Mouse (Mus musculus): ENCODE data around the gene Mtch2. TPM values are rescaled to one million over a fixed set of nuclear protein-coding genes. Genes with fewer than 3 reads are reported as not detected.

Gene Mtch2
- polyA plus RNA-seq, 1 experiment from 2014 or later: 234 TPM

GRCm38 (mm10) chr2:90864184-90864583, 17.2 kb downstream of the Mtch2 start:
- Histone ChIP-seq H3K4me1 (replicated peaks) (0 out of 2 replicates have a peak, but pooled peaks cover 4% of the 10 kb centered on the region), H3K9ac (no peak overlapping the region), H3K4me3 (no peak overlapping the region), H3K4me2 (no peak overlapping the region), H3K27me3 (no peaks in the 10 kb centered on the region), H3K36me3 (peaks cover 70% of the 10 kb centered on the region), H3K9me3 (replicated peaks) (no peaks in the 10 kb centered on the region), H3K27ac (no peak overlapping the region)
- ATAC-seq (replicated peaks; ENCODE audit: insufficient number of reproducible peaks, insufficient read depth, low FRiP score, low read depth): no peak

DNA sequence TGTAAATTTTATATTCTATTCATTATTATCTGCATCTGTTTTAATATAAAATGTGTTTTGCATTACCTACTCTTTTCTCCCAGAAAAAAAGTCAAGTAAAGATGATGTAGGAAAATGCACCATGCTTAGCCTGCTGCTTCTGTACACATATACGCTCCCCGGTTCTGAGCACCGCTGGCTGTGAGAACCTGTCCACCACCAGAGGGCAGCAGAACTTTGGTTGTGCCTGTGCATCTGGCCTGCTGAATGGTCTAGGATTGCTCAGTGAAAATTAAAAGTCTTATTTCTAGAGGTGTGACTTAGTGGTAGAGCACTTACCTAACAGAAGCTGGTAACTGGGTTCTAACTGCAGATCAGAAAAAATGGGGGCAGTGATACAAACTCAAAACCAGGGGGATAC, 19.6 kb downstream of the Mtch2 start:
- H3K27me3 ChIP-seq: no peaks in the 10 kb centered on the region
- no peak overlapping the region for H3K4me3 ChIP-seq
- 18% methylated on average over 3 of the region's 3 CpGs for WGBS
- H3K4me1 ChIP-seq (replicated peaks): peaks cover 26% of the 10 kb centered on the region
- H3K36me3 ChIP-seq: peaks cover 48% of the 10 kb centered on the region
- H3K27ac ChIP-seq: no peak overlapping the region
- H3K9ac ChIP-seq: no peak overlapping the region
- H3K9me3 ChIP-seq (replicated peaks): no peaks in the 10 kb centered on the region
- H3K4me2 ChIP-seq: no peak overlapping the region
- peak; percentile 73 for ATAC-seq (replicated peaks; ENCODE audit: insufficient number of reproducible peaks, insufficient read depth, low FRiP score, low read depth)

DNA sequence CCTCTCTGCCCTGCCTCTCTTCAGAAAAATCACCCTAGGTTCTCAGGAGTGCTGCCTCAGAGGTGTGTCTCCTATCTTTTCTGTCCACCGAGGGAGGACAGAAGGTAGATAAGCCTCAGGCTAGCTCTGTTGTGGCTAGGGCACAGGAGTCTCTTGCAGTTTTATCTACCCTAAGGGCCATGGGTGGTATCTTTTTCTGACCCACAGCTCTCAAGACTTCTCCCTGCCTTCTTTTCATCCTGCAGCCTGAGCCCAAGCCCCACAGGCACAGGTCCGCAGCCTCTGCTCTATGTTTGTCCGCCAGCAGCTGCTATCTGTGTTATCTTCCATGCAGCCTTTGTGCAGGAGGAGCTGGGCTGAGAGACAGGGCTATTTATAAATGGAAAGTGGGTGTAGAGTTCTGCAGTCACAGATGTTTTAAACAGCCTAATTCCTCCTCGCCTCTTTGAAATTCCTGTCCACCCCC, 23.2 kb downstream of the Mtch2 start:
- WGBS: 1% methylated on average over 4 of the region's 4 CpGs
- no peaks in the 10 kb centered on the region for H3K27me3 ChIP-seq
- H3K4me3 ChIP-seq: 0 out of 2 replicates have a peak overlapping the region, but pooled peaks have one; percentile 6
- H3K9me3 ChIP-seq (replicated peaks): no peaks in the 10 kb centered on the region
- peaks cover 15% of the 10 kb centered on the region for H3K36me3 ChIP-seq
- peak; percentile 86 for ATAC-seq (replicated peaks; ENCODE audit: insufficient number of reproducible peaks, insufficient read depth, low FRiP score, low read depth)
- H3K9ac ChIP-seq: peak overlapping the region; percentile 41
- H3K27ac ChIP-seq: peak overlapping the region; percentile 93
- peaks cover 34% of the 10 kb centered on the region for H3K4me1 ChIP-seq (replicated peaks)
- H3K4me2 ChIP-seq: peak overlapping the region; percentile 50

DNA sequence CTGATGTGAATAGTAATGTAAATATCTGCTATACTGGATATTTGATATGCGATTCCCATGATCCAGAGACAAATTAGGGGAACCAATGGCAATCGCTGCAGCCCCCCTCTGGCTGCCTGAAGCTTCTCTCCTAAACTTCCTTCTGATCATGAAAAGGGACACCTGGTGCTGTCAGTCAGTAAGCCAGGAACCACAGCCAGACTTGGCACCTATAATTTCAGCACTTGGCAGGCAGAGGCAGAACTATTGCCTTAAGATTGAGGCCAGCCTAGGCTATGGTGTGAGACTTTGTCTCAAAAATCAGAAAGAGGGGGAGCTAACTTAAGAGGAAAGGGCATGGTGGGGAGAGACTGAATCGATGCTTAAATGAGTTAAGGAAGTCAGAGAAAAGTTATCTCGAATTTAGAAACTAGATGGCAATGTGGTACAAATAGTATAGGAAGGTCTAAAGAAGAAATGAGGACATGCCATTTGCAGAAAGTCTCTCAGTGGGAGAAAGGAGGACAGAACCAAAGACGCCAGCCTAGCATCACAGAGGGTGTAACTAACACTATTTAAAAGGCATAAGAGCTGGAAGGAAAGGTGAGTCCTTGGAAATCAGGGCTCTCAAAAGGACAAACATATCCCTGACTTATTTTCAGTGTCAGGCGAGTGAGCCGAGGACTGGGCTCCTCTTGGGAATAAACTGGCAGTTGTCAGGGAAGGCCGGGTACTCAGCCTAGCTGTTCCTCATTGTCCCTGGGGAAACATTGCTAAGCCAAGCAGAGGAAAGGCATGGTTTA, 24.4 kb downstream of the Mtch2 start:
- Histone ChIP-seq H3K9ac (no peak overlapping the region), H3K27ac (peak overlapping the region; percentile 93), H3K4me2 (no peak overlapping the region), H3K4me3 (no peak overlapping the region), H3K9me3 (replicated peaks) (no peaks in the 10 kb centered on the region), H3K4me1 (replicated peaks) (peaks cover 34% of the 10 kb centered on the region), H3K27me3 (no peaks in the 10 kb centered on the region), H3K36me3 (0 out of 2 replicates have a peak, but pooled peaks cover 3% of the 10 kb centered on the region)
- WGBS: 54% methylated on average over 8 of the region's 8 CpGs
- ATAC-seq (replicated peaks; ENCODE audit: insufficient number of reproducible peaks, insufficient read depth, low FRiP score, low read depth): no peak

DNA sequence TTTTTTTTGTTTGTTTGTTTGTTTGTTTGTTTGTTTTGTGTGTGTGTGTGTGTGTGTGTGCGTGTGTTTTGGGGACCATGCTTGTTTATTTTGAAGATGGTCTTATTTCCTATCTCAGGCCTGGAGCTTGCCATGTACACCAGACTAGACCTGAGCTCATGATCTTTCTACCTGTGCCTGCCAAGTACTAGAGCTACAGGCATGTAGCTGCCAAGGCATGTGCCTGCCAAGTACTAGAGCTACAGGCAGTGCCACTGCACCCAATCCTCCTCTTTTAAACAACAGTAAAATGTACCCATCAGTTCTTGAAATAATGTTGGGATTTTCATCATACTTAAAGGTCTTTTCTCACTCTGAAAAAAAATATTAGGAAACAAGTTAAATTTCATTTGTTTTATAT, 27.1 kb downstream of the Mtch2 start:
- H3K4me2 ChIP-seq: no peak overlapping the region
- no peaks in the 10 kb centered on the region for H3K9me3 ChIP-seq (replicated peaks)
- ATAC-seq (replicated peaks; ENCODE audit: insufficient number of reproducible peaks, insufficient read depth, low FRiP score, low read depth): no peak
- H3K4me1 ChIP-seq (replicated peaks): peaks cover 33% of the 10 kb centered on the region
- H3K4me3 ChIP-seq: no peak overlapping the region
- no peak overlapping the region for H3K27ac ChIP-seq
- no peaks in the 10 kb centered on the region for H3K27me3 ChIP-seq
- H3K36me3 ChIP-seq: no peaks in the 10 kb centered on the region
- WGBS: 74% methylated on average over 1 of the region's 1 CpGs
- H3K9ac ChIP-seq: no peak overlapping the region

DNA sequence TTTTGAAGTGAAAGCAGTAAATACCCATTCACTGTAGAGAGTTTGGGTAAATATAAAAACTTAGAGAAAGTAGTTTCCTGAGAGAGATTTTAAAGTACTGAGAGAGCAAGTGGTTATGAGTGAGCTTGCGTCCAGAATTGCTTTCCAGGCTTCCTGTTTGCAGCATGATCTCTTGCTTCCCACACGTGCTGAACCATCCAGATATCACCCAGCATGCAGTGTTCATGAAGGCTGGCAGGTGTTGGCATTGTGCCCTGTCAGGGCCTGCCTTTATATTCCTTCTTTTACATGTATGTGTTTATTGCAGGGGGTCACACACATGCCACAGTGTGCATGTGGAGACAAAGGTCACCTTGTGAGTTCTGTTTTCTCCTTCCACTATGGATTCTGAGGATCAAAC, 28.3 kb downstream of the Mtch2 start:
- H3K9me3 ChIP-seq (replicated peaks): no peaks in the 10 kb centered on the region
- no peak for ATAC-seq (replicated peaks; ENCODE audit: insufficient number of reproducible peaks, insufficient read depth, low FRiP score, low read depth)
- WGBS: 48% methylated on average over 2 of the region's 2 CpGs
- no peak overlapping the region for H3K27ac ChIP-seq
- H3K4me3 ChIP-seq: no peak overlapping the region
- no peaks in the 10 kb centered on the region for H3K27me3 ChIP-seq
- peaks cover 35% of the 10 kb centered on the region for H3K4me1 ChIP-seq (replicated peaks)
- H3K36me3 ChIP-seq: no peaks in the 10 kb centered on the region
- H3K9ac ChIP-seq: no peak overlapping the region
- H3K4me2 ChIP-seq: no peak overlapping the region

- peaks cover 15% of the 10 kb centered on the region for H3K4me1 ChIP-seq (replicated peaks)
- ATAC-seq (replicated peaks; ENCODE audit: insufficient number of reproducible peaks, insufficient read depth, low FRiP score, low read depth): no peak
- H3K9me3 ChIP-seq (replicated peaks): no peaks in the 10 kb centered on the region
- H3K4me3 ChIP-seq: no peak overlapping the region
- H3K27ac ChIP-seq: no peak overlapping the region
- no peak overlapping the region for H3K4me2 ChIP-seq
- 41% methylated on average over 5 of the region's 5 CpGs for WGBS
- H3K36me3 ChIP-seq: no peaks in the 10 kb centered on the region
- H3K27me3 ChIP-seq: no peaks in the 10 kb centered on the region
- no peak overlapping the region for H3K9ac ChIP-seq
Observed at GRCm38 (mm10) chr2:90877584-90878259, 30.8 kb downstream of the Mtch2 start.

DNA sequence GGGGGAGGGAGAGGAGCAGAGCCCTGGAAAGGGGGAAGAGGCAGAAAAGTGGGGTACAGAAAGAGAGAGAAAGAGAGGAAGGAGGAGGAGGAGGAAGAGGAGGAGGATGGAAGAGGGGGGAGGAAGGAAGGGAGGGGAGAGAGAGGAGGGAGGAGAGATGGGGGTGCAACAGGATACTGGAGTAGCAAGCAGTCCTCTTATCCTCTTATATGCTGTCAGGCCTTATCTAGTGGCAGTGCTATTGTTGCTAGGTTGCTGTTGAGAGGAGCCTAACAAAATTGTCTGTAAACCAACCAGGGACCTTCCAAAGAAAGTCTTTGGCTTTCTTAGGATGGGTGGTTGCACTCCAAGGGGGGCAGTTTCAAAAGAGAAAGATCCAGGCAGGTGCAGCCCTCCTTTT, 32.5 kb downstream of the Mtch2 start:
- no peak overlapping the region for H3K9ac ChIP-seq
- no peaks in the 10 kb centered on the region for H3K9me3 ChIP-seq (replicated peaks)
- peaks cover 5% of the 10 kb centered on the region; the same call in 1 of the 2 replicates for H3K27me3 ChIP-seq
- H3K36me3 ChIP-seq: no peaks in the 10 kb centered on the region
- H3K27ac ChIP-seq: no peak overlapping the region
- H3K4me3 ChIP-seq: no peak overlapping the region
- peaks cover 15% of the 10 kb centered on the region for H3K4me1 ChIP-seq (replicated peaks)
- no peak for ATAC-seq (replicated peaks; ENCODE audit: insufficient number of reproducible peaks, insufficient read depth, low FRiP score, low read depth)
- H3K4me2 ChIP-seq: no peak overlapping the region

DNA sequence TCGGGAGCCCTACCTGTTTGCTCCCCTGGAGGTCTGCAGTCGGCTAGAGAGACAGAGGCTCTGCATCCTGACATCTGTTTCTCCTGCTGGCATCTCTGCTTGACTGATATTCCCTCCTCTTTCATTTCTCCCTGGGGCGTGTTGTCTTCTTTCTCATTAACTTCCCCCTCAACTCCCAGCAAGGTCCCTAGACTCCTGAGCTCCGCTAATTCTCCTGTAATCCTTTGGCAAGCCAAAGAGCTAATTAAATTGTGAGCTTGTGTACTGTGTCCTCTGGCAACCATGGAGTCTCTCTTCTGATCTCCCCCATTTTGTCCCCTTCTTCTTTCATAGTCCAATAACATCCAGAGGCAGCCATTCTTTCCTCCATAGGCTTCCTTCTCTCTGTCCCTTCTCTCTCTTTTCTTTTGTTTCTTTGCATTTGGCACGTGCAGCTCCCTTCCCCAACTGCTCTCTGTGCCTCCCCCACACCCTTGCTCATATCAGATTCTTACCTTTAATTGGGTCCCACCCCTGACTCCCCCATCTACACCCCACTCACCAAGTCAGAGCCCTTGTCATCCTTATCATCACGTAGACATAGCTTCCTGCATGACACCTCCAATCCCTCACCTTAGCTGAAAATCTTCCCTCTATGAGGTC, 33.3 kb downstream of the Mtch2 start:
- 41% methylated on average over 6 of the region's 6 CpGs for WGBS

GRCm38 (mm10) chr2:90881824-90882223, 34.9 kb downstream of the Mtch2 start:
- Histone ChIP-seq H3K9ac (no peak overlapping the region), H3K27me3 (peaks cover 19% of the 10 kb centered on the region), H3K36me3 (no peaks in the 10 kb centered on the region), H3K27ac (no peak overlapping the region), H3K4me3 (no peak overlapping the region), H3K4me2 (no peak overlapping the region), H3K9me3 (replicated peaks) (no peaks in the 10 kb centered on the region), H3K4me1 (replicated peaks) (peaks cover 31% of the 10 kb centered on the region)
- WGBS: 74% methylated on average over 2 of the region's 2 CpGs
- ATAC-seq (replicated peaks; ENCODE audit: insufficient number of reproducible peaks, insufficient read depth, low FRiP score, low read depth): no peak

More for the DNA sequence above, 33.3 kb downstream of the Mtch2 start:
- Histone ChIP-seq H3K4me3 (no peak overlapping the region), H3K9me3 (replicated peaks) (no peaks in the 10 kb centered on the region), H3K4me1 (replicated peaks) (peaks cover 16% of the 10 kb centered on the region), H3K9ac (no peak overlapping the region), H3K27me3 (peaks cover 5% of the 10 kb centered on the region), H3K27ac (no peak overlapping the region), H3K36me3 (no peaks in the 10 kb centered on the region), H3K4me2 (no peak overlapping the region)
- no peak for ATAC-seq (replicated peaks; ENCODE audit: insufficient number of reproducible peaks, insufficient read depth, low FRiP score, low read depth)

DNA sequence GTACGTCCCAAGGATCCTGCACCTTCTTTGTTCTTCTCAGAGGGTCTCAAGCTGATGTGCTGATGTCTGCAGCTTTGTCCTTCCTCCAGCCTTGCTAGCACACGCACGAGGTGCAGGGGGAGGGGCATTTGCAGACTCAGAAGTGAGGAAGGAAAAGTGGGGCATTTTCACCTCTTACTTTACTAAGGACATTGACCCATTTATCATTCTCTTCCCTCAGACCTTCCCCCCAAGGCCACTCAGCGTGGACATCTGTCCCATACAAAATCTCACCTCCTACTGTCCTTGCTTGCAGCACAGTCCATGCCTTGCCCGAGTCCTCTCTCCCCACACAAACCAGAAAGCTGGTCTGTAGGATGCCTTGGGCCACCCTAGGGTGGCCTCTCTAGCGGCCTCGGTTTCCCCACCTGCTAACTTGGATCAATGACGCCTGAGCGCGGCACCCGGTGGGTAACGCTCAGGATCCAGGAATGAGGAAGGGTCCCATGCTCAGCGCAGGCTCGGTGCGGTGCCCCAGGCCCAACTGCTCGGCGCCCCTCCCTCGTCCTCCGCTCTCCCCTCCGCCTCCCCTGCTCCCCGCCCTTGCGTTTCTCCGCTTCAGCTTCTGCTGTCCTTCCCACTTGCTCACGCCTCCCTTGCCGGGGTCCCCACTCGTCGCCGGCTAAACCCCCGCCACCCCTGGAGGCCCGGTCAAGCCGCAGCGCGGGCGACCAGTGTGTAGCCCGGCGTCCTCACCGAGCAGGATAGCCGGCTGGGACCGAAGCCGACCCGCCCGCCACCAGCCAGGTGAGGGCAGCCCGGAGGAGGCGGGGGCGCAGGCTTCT, 38.5 kb downstream of the Mtch2 start, which contains the start of gene C1qtnf4:
C1qtnf4 (plus strand) TSS at position 643 of the 824 bp plus-strand sequence.
- Histone ChIP-seq H3K9ac (peak within 1 kb of the TSS; percentile 70), H3K27ac (no peak within 1 kb of the TSS), H3K36me3 (no peaks in the 10 kb centered on the region), H3K27me3 (peaks cover 46% of the 10 kb centered on the region), H3K9me3 (replicated peaks) (no peaks in the 10 kb centered on the region), H3K4me2 (peak within 1 kb of the TSS; percentile 98), H3K4me1 (replicated peaks) (peaks cover 31% of the 10 kb centered on the region), H3K4me3 (peak within 1 kb of the TSS; percentile 60)
- peak; percentile 36; the same call in 1 of the 2 replicates for ATAC-seq (replicated peaks; ENCODE audit: insufficient number of reproducible peaks, insufficient read depth, low FRiP score, low read depth)
- 2% methylated on average over 45 of the region's 45 CpGs for WGBS
